Mouse (Mus musculus) cerebellum, adult 2 months (tissue): ENCODE measurements around the gene Ugt1a7c. TPM values are rescaled to one million over a fixed set of nuclear protein-coding genes. Genes with fewer than 3 reads are reported as not detected.
"Not testable (repeated sequence)": the region's sequence is repeated elsewhere in the genome, so short reads cannot be mapped to it uniquely, and the experiment has no call there.

ENCODE experiments used
- DNase-seq, 2 experiments: peaks; one replicate each; pipeline ENCODE4 v3.0.0; 2021
- H3K27ac ChIP-seq: fragments of 200-500 bp; 2 replicates; pipeline ENCODE4 v1.5.1; 2012; ENCODE audit warnings: low read length, control low read depth, inconsistent platforms; ENCODE audit not compliant: insufficient read depth
- H3K27me3 ChIP-seq: fragments of 200-500 bp; 2 replicates; pipeline ENCODE4 v1.6.1; 2012; ENCODE audit warnings: inconsistent platforms, mild to moderate bottlenecking, low read length, moderate library complexity; ENCODE audit not compliant: control insufficient read depth, insufficient read depth
- H3K4me1 ChIP-seq: fragments of 200-500 bp; 2 replicates; pipeline ENCODE4 v1.6.1; 2011; ENCODE audit warnings: low read length; ENCODE audit not compliant: control insufficient read depth, insufficient read depth
- H3K4me3 ChIP-seq: fragments of 200-500 bp; replicated peaks from 2 replicates; pipeline ENCODE3; 2011; ENCODE audit warnings: mild to moderate bottlenecking, low read depth, low read length, control low read depth; ENCODE audit not compliant: insufficient read depth
- CTCF ChIP-seq: fragments of 200-500 bp; IDR thresholded peaks from 2 replicates; pipeline ENCODE4 v1.5.1; 2011; ENCODE audit warnings: low read depth, mild to moderate bottlenecking, control low read depth, low read length, moderate library complexity, borderline replicate concordance; ENCODE audit not compliant: insufficient read depth
- POLR2A ChIP-seq: fragments of 200-500 bp; IDR thresholded peaks from 2 replicates; pipeline ENCODE4 v1.6.1; 2011; ENCODE audit warnings: low read length, control low read depth, borderline replicate concordance; ENCODE audit not compliant: insufficient read depth
- WGBS: fragments of 180-500 bp; shearing (Covaris S2); methylation state at CpG from one replicate; pipeline ENCODE4 v1.1.7; 2018; 5-methylcytosine and 5-hydroxymethylcytosine counted together
- polyA plus RNA-seq: library from polyadenylated mRNA; depleted of rRNA; stranded (reverse); fragments of >200 nt; gene quantifications from 2 replicates; pipeline ENCODE4 v1.2.3, GENCODE M21; 2012

Ugt1a7c gene
- polyA plus RNA-seq, 1 experiment, result 0.46 TPM

DNA sequence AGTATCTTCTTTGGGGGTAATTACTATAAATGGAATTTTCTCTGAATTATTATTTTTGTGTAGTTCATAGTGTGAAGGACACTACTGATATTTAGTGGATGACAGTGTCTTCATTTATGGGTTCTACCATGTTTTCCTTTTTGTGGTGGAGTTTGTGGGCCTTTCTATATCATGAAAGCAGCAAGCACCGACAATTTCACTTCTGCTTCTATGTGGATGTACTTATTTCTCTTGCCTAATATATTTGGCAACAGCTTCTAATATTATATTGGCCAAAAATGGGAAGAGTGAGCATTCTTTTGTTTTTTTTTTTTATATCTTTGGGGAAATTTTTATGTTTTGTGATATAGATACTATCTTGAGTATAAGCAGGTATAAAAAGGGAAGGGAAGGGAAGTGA, 13.2 kb upstream of the Ugt1a7c start:
- Histone ChIP-seq H3K4me3 (no peak overlapping the region), H3K4me1 (no peaks in the 10 kb centered on the region), H3K27ac (no peak overlapping the region), H3K27me3 (no peaks in the 10 kb centered on the region)
- TF ChIP-seq CTCF, result no peak
- TF ChIP-seq POLR2A, result no peak
- WGBS, result 98% methylated on average over 1 of the region's 1 CpGs
- DNase-seq, result no peak

DNA sequence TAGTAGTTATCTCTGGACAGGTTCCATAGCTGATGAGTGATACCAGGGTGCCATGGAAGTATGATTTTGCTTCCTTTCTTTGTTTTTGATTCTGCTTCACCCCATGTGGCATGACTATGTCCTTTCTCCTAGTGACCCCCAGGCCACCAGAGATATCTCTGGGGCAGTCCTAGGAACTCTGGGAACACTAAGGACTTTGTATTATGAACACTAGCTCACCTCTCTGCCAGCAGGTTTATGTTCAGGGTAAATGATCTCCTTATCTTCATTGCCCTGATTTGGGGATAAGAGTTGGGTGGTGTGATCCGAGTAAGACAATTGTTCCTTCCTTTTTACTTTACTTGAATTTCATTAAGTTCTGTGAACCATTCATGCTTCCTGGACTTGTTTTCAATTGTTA, 8.7 kb upstream of the Ugt1a7c start:
- Histone ChIP-seq H3K4me1 (no peaks in the 10 kb centered on the region), H3K4me3 (no peak overlapping the region), H3K27ac (no peak overlapping the region), H3K27me3 (no peaks in the 10 kb centered on the region)
- TF ChIP-seq CTCF (no peak), POLR2A (no peak)
- DNase-seq, result no peak
- WGBS, result 87% methylated on average over 1 of the region's 1 CpGs

DNA sequence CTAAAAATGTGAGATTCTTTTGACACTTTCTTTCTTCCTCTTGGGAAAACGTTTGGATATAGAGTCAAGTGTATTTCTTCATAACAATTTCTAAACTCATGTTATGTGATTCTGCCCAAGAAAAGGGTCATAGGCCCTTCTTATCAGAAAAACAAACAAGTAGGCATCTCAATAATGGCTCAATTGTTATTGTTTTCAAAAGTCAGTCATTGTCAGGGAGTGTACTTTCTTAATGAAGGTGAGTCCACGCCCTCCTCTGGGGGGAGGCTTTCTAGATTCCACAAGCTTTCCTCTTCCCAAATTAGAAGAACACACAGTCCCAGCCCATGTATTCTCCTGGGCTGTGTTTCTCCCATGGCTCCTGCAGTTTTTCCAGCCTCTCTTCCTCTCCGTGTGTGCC, 7.3 kb upstream of the Ugt1a7c start, which contains the start of gene Ugt1a8:
TSS of gene Ugt1a8 (plus strand) at position 301 of the 400 bp plus-strand sequence.
- TF ChIP-seq CTCF (no peak), POLR2A (no peak)
- Histone ChIP-seq H3K4me3 (no peak within 1 kb of the TSS), H3K4me1 (no peaks in the 10 kb centered on the region), H3K27me3 (no peaks in the 10 kb centered on the region), H3K27ac (no peak within 1 kb of the TSS)
- 74% methylated on average over 3 of the region's 3 CpGs for WGBS
- no peak for DNase-seq

DNA sequence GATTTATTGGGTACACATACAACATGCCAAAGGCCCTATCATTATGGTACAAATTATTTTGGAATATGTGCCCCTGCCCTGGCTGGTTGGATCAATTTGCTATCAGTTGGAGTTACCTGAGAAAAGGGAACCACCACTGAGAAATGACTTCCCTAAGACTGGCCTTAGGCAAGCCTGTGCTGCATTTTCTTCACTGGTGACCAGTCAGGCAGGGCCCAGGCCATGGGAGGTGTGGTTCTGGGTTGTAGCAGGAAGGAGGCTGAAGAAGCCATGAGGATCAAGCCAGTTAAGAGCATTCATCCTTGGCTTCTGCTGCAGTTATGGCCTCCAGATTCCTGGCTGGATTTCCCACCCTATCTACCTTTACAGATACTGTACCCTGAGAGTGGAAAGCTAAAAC, 2.5 kb upstream of the Ugt1a7c start:
- TF ChIP-seq CTCF, result no peak
- TF ChIP-seq POLR2A, result no peak
- no peak for DNase-seq
- Histone ChIP-seq H3K27ac (no peak overlapping the region), H3K27me3 (no peaks in the 10 kb centered on the region), H3K4me3 (no peak overlapping the region), H3K4me1 (no peaks in the 10 kb centered on the region)

DNA sequence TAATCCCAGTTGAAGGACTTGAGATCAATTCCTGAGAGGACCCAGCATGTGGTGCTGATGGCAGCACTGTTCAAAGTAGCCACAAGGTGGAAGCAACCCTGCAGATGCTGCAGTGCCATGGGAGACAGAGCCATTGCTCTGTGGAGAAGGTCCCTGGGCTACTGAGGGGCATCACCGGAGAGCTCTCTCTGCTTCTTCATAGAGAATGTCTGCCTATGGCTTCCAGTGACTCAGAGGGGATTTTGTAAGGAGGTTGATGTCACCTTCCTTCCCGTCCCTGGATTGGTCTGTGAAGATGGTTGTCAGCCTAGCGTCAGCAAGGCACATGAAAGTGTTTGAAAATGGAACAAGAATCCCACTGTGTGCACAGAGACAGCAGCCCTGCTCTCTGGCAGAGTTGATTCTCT, 589 bp upstream of the Ugt1a7c start:
- 75% methylated on average over 3 of the region's 3 CpGs for WGBS
- H3K27ac ChIP-seq, H3K4me1 ChIP-seq, H3K4me3 ChIP-seq, DNase-seq, H3K27me3 ChIP-seq: not testable (repeated sequence)

DNA sequence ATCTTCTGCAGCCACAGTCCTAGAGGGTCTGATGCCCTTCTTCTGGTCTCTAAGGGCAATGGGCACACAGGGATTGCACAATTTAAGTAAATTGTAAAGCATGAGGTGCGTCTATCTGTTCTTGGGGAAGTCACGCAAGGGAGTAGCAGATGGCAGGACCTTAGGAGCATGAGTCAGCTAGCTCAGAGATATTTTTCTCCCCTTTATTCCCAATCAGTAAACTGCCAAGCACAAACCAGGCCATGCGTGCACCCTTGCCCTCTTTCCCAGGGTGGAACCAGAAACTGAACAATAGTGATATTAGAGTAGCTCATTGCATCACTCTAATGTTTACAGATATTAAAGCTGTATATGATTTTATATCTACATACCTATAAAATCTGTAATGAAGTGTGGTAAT, 3.7 kb downstream of the Ugt1a7c start:
- 57% methylated on average over 3 of the region's 3 CpGs for WGBS
- H3K4me3 ChIP-seq, H3K27ac ChIP-seq, H3K27me3 ChIP-seq, H3K4me1 ChIP-seq: not testable (repeated sequence)
- peak in 1 of 2 experiments; percentile 18 for DNase-seq

DNA sequence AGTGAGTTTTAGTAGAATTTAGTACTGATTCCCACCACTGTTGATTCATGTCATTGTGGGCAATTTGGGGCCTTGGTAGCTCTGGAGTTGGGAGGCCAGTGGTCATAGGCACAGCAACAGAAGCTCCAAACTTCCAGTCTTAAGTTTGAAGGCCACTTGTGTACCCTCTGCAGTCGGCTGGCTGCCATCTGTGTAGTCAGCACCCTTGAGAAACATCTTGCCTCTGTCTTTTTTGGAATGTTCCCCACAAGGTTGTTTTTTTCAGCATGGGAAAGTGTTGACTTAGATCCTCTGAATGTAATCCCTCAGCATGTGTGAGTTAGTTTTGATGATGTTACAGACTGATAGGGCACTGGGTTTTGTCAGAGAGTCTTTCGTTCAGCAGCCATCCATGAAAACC, 4.8 kb downstream of the Ugt1a7c start:
- WGBS, result 82% methylated on average over 2 of the region's 2 CpGs
- H3K27ac ChIP-seq, DNase-seq, H3K4me3 ChIP-seq, H3K27me3 ChIP-seq, H3K4me1 ChIP-seq: not testable (repeated sequence)

DNA sequence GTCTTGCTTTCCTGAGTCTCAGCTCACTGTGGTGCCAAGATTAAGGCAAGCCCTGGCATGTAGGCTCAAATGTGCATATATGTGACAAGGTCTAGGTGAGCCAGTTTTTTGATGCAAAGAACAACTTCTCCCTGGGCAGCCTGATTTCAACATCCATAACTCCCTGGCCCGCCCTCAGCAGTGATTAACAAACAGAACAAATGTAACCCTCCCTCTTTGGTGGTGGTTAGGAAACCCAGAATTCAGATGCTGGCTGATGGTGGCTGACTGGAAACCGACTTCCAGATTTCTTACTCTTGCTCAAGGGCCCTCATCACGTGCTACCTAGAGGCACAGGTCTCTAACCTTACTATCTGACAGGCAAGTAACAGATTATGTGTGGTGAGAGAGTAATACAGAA, 8.2 kb downstream of the Ugt1a7c start, which contains the start of gene Ugt1a6b:
TSS of gene Ugt1a6b (plus strand) at position 234 of the 400 bp plus-strand sequence.
- H3K4me3 ChIP-seq, H3K4me1 ChIP-seq, DNase-seq, H3K27ac ChIP-seq, H3K27me3 ChIP-seq: not testable (repeated sequence)
- 75% methylated on average over 3 of the region's 3 CpGs for WGBS

DNA sequence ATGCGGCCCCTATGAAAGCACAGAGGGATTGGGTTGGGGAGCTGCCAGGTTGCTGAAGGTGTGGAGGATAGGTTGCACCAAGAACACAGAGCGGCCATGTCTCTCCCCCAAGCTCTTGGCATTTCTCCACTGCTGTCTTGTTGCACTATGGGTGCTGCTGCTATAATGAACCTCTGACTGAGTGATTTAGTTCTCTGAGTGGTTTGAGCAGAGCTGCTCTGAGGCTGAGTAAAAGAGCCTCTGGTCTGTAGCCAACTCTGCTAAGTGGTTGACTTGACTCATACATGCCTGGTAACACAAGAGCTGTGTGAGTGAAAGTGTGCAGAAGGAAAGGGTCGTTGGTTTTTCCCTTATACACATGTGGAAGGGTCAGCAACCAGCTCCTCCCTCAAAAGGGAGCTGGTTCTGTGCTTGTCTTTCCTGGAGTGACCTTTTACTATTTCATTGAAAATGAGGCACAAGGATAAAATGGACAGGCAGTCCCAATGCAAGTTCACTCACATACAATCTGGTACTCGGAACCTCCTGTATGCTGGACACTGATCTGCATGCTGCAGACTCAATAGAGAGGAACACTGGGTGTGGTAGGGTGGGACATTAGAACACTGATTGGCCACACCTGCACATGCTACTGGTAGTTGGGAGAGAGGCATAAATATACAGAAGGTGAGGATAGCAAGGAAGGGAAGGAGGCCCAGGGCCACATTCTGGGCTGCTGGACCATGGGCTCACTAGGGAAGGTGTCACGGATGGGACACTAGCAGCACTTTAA, 9.0 kb downstream of the Ugt1a7c start:
- WGBS, result 73% methylated on average over 5 of the region's 5 CpGs
- not testable (repeated sequence) for H3K4me1 ChIP-seq, H3K4me3 ChIP-seq, DNase-seq, H3K27me3 ChIP-seq, H3K27ac ChIP-seq
